Mouse (Mus musculus) bone marrow macrophage, adult 2 months (primary cell): ENCODE results near the gene Ano1.

Experiments used
- CTCF ChIP-seq: IDR thresholded peaks from 2 replicates; pipeline ENCODE4 v1.5.1; 2012; ENCODE audit warnings: low read depth, mild to moderate bottlenecking, low read length, moderate library complexity
- POLR2A ChIP-seq: IDR thresholded peaks from 2 replicates; pipeline ENCODE4 v1.6.1; 2012; ENCODE audit warnings: mild to moderate bottlenecking, low read depth, low read length, borderline replicate concordance

- no peak for TF ChIP-seq POLR2A
- no peak for TF ChIP-seq CTCF
Measured at GRCm38 (mm10) chr7:144571598-144571997, 180.2 kb downstream of the Ano1 start.
